Mouse (Mus musculus) liver, postnatal 0 days (tissue): Measurements from ENCODE around the gene Bbip1.

Experiments
- CTCF ChIP-seq: sonication (generic); IDR thresholded peaks from 2 replicates; pipeline ENCODE4 v1.5.1; 2016; ENCODE audit warnings: antibody characterized with exemption, low read depth
- EP300 ChIP-seq: IDR thresholded peaks from 2 replicates; pipeline ENCODE4 v1.6.1; 2016; ENCODE audit warnings: antibody characterized with exemption, low read depth, mild to moderate bottlenecking

- TF ChIP-seq CTCF (no peak), EP300 (no peak)
These were observed 40.2 kb upstream of the Bbip1 start for GRCm38 (mm10) chr19:53984628-53985027.
